Mouse (Mus musculus) embryonic fibroblast, embryonic 13.5 days (primary cell): ENCODE results near the gene Epn1.

Source experiments
- CTCF ChIP-seq: IDR thresholded peaks from 2 replicates; pipeline ENCODE4 v1.5.1; 2011; ENCODE audit warnings: mild to moderate bottlenecking, control low read depth, low read length, moderate library complexity, borderline replicate concordance; ENCODE audit not compliant: insufficient read depth
- POLR2A ChIP-seq: IDR thresholded peaks from 2 replicates; pipeline ENCODE4 v1.6.1; 2011; ENCODE audit warnings: low read depth, mild to moderate bottlenecking, control low read depth, low read length, moderate library complexity

GRCm38 (mm10) chr7:5044981-5045380 is 35.1 kb upstream of the Epn1 start:
- no peak for TF ChIP-seq POLR2A
- TF ChIP-seq CTCF = no peak
